Mouse (Mus musculus) testis, adult 2 months (tissue): ENCODE data around the gene Slc35e1.

Experiments
- CTCF ChIP-seq: fragments of 200-500 bp; IDR thresholded peaks from 2 replicates; pipeline ENCODE4 v1.5.1; 2012; ENCODE audit warnings: low read depth, mild to moderate bottlenecking, inconsistent platforms, low read length, moderate library complexity; ENCODE audit not compliant: control insufficient read depth, insufficient read depth, insufficient replicate concordance
- POLR2A ChIP-seq: fragments of 200-500 bp; IDR thresholded peaks from 2 replicates; pipeline ENCODE4 v1.6.1; 2012; ENCODE audit warnings: low read depth, mild to moderate bottlenecking, inconsistent platforms, low read length, moderate library complexity; ENCODE audit not compliant: control insufficient read depth

- TF ChIP-seq CTCF = no peak
- no peak for TF ChIP-seq POLR2A
Measured at GRCm38 (mm10) chr8:72499521-72500284, 7.3 kb upstream of the Slc35e1 start.
